Mouse (Mus musculus) ovary, postnatal 10 days (tissue): ENCODE results near the gene Synj2.
A peak's percentile ranks its signal among the peaks of the same experiment; 100 is the strongest.

Source experiments
- DNase-seq: peaks from one replicate; pipeline ENCODE4 v3.0.0; 2022; ENCODE audit warnings: low spot score

Gene Synj2

GRCm38 (mm10) chr17:5935680-5936079 is 5.4 kb upstream of the Synj2 start:
- DNase-seq = no peak

GRCm38 (mm10) chr17:5936276-5936675 is 4.8 kb upstream of the Synj2 start:
- no peak for DNase-seq

GRCm38 (mm10) chr17:5937441-5937840 is 3.6 kb upstream of the Synj2 start:
- no peak for DNase-seq

GRCm38 (mm10) chr17:5939871-5940270 is 1.2 kb upstream of the Synj2 start:
- no peak for DNase-seq

- peak; percentile 56 for DNase-seq
Observed at GRCm38 (mm10) chr17:5940792-5941191, 288 bp upstream of the Synj2 start.

GRCm38 (mm10) chr17:5942156-5942555 is 1.1 kb downstream of the Synj2 start:
- DNase-seq = no peak

- DNase-seq = no peak
Observed at GRCm38 (mm10) chr17:5943053-5943452, 2.0 kb downstream of the Synj2 start.

- DNase-seq = no peak
Observed at GRCm38 (mm10) chr17:5947039-5947438, 6.0 kb downstream of the Synj2 start.

- DNase-seq = no peak
Observed at GRCm38 (mm10) chr17:5952455-5952854, 11.4 kb downstream of the Synj2 start.

- DNase-seq = no peak
Observed at GRCm38 (mm10) chr17:5956350-5957000, 15.4 kb downstream of the Synj2 start.

- DNase-seq = no peak
Observed at GRCm38 (mm10) chr17:5957097-5957496, 16.0 kb downstream of the Synj2 start.

GRCm38 (mm10) chr17:5958229-5958628 is 17.1 kb downstream of the Synj2 start:
- DNase-seq = no peak

- no peak for DNase-seq
Observed at GRCm38 (mm10) chr17:5958636-5959035, 17.6 kb downstream of the Synj2 start.

GRCm38 (mm10) chr17:5959096-5959495 is 18.0 kb downstream of the Synj2 start:
- no peak for DNase-seq

GRCm38 (mm10) chr17:5959802-5960201 is 18.7 kb downstream of the Synj2 start:
- DNase-seq = no peak

GRCm38 (mm10) chr17:5963766-5964165 is 22.7 kb downstream of the Synj2 start:
- no peak for DNase-seq

- DNase-seq = no peak
Observed at GRCm38 (mm10) chr17:5965084-5965781, 24.2 kb downstream of the Synj2 start.

GRCm38 (mm10) chr17:5966706-5967105 is 25.6 kb downstream of the Synj2 start:
- DNase-seq = no peak

- DNase-seq = no peak
Observed at GRCm38 (mm10) chr17:5968562-5968961, 27.5 kb downstream of the Synj2 start.

- no peak for DNase-seq
Observed at GRCm38 (mm10) chr17:5969246-5969645, 28.2 kb downstream of the Synj2 start.

GRCm38 (mm10) chr17:5970298-5970821 is 29.3 kb downstream of the Synj2 start:
- DNase-seq = no peak

- no peak for DNase-seq
Observed at GRCm38 (mm10) chr17:5973536-5973935, 32.5 kb downstream of the Synj2 start.
